Mouse (Mus musculus): ENCODE measurements around the gene Ier5. TPM values are rescaled to one million over a fixed set of nuclear protein-coding genes. Genes with fewer than 3 reads are reported as not detected.
A peak's percentile ranks its signal among the peaks of the same experiment; 100 is the strongest.

The Ier5 gene
- polyA plus RNA-seq, 1 experiment from 2014 or later = 4.4 TPM

DNA sequence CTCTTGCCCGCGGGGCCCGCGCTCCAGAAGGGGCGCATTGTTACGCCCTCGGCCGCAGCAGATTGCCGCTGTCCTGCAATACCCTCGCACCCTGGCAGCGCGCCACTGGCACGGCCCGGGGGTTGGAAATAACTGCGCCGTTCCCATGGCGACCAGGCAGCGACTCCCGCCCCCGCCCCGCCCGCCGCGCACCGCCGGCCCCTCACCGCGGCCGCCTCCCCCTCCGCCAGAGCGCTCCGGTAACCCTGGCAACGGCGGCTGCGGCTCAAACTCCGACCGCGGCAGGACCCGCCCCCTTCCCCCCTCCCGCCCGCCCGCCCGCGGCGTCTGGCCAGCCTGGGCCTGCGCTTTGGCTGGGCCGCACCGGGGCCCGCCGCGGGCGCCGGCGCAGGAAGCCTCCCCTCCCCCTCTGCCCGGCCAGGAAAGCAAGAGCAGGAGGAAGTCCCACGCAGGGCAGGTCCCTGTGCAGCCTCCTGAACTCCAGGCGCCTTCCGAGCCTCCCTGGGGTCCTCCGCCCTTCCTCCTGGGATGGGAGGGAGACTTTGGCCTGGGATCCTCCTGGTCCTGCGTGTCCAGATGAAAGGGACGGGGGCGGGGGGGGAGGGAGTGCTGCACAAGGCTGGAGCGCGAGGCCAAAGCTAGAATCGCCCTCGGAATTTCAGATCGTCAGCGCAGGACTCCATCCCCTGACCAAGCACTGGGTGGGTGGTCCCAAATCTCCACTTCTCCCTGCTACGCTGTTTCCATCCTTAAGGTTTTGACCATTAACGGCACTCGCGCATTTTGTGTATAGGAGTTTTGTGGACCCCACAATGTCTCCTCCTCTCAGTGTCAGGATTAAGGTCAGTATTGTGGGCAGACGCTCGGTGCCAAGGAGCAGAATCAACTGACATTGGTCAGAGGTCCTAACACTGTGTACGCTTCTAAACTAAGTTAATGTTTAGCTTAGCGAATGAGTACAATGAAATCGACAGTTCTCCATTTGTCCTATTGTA lies 15.9 kb downstream of the Ier5 start:
- ATAC-seq (ENCODE audit: low FRiP score, low TSS enrichment) = peak; percentile 94

DNA sequence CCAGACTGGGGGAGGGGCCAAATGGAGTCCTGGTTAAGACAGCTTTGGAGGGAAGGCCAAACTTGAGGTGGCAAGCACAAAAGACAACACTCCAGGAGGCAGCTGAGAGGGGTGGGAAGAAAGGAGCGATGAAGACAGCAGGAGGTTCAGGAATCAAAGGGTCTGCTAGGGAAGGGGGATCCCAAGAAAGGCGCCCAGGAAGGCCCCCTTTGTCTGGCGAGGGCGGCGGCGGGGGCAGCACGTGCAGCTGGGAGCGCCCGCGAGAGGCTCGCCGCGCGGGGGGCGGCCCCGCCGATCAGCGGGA lies 16.5 kb downstream of the Ier5 start:
- peak overlapping the region; percentile 53 for H3K4me3 ChIP-seq (ENCODE audit: low read length)
- H3K36me3 ChIP-seq (ENCODE audit: insufficient read depth, low read length) = no peaks in the 10 kb centered on the region
- peak overlapping the region; percentile 82 for H3K9ac ChIP-seq (replicated peaks; ENCODE audit: low read length)
- ATAC-seq (ENCODE audit: low FRiP score, low TSS enrichment) = peak; percentile 25
- H3K4me2 ChIP-seq (replicated peaks; ENCODE audit: low read depth, low read length) = peak overlapping the region; percentile 82
- H3K9me3 ChIP-seq (ENCODE audit: low read length) = no peaks in the 10 kb centered on the region
- H3K4me1 ChIP-seq (ENCODE audit: insufficient read depth, low read length) = peaks cover 61% of the 10 kb centered on the region
- peak overlapping the region; percentile 98 for H3K27ac ChIP-seq (ENCODE audit: low read length)
- no peaks in the 10 kb centered on the region for H3K27me3 ChIP-seq (ENCODE audit: insufficient read depth, low read length)
- 0% methylated on average over 4 of the region's 18 CpGs for WGBS

More for the DNA sequence above, 15.9 kb downstream of the Ier5 start:
- peak overlapping the region; percentile 82 for H3K9ac ChIP-seq (replicated peaks; ENCODE audit: low read length)
- 2% methylated on average over 36 of the region's 77 CpGs for WGBS
- H3K4me2 ChIP-seq (replicated peaks; ENCODE audit: low read depth, low read length) = peak overlapping the region; percentile 82
- H3K4me1 ChIP-seq (ENCODE audit: insufficient read depth, low read length) = peaks cover 55% of the 10 kb centered on the region
- no peaks in the 10 kb centered on the region for H3K27me3 ChIP-seq (ENCODE audit: insufficient read depth, low read length)
- no peaks in the 10 kb centered on the region for H3K36me3 ChIP-seq (ENCODE audit: insufficient read depth, low read length)
- H3K4me3 ChIP-seq (ENCODE audit: low read length) = peak overlapping the region; percentile 53
- H3K9me3 ChIP-seq (ENCODE audit: low read length) = no peaks in the 10 kb centered on the region
- peak overlapping the region; percentile 98 for H3K27ac ChIP-seq (ENCODE audit: low read length)

GRCm38 (mm10) chr1:155082158-155082964 lies 17.1 kb downstream of the Ier5 start:
- peak overlapping the region; percentile 98 for H3K27ac ChIP-seq (ENCODE audit: low read length)
- no peak for ATAC-seq (ENCODE audit: low FRiP score, low TSS enrichment)
- no peaks in the 10 kb centered on the region for H3K27me3 ChIP-seq (ENCODE audit: insufficient read depth, low read length)
- H3K4me3 ChIP-seq (ENCODE audit: low read length) = peak overlapping the region; percentile 53
- peak overlapping the region; percentile 82 for H3K4me2 ChIP-seq (replicated peaks; ENCODE audit: low read depth, low read length)
- H3K9ac ChIP-seq (replicated peaks; ENCODE audit: low read length) = peak overlapping the region; percentile 82
- H3K4me1 ChIP-seq (ENCODE audit: insufficient read depth, low read length) = peaks cover 62% of the 10 kb centered on the region
- H3K36me3 ChIP-seq (ENCODE audit: insufficient read depth, low read length) = no peaks in the 10 kb centered on the region
- WGBS = 12% methylated on average over 11 of the region's 11 CpGs
- no peaks in the 10 kb centered on the region for H3K9me3 ChIP-seq (ENCODE audit: low read length)

DNA sequence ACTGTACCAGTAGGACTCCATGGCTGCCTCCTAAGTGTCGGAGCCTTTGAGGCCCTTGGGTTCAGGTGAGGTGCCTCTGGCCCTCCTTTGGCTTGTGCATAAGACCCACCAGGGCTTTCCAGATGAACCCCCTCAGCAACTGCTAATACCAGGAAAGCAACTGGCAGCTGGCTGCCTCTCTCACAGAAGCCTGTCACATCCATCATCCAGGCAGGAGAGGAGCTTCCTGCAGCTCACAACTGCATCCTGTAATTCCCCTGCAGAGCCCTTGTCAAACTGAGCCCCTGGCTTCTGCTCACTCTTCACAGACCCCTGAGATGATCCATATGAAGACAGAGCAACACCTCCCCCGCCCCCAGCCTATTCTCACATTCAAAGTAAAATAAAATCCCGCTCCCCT lies 21.8 kb downstream of the Ier5 start:
- no peak overlapping the region for H3K4me2 ChIP-seq (replicated peaks; ENCODE audit: low read depth, low read length)
- no peak overlapping the region for H3K9ac ChIP-seq (replicated peaks; ENCODE audit: low read length)
- 42% methylated on average over 3 of the region's 3 CpGs for WGBS
- H3K27ac ChIP-seq (ENCODE audit: low read length) = peak overlapping the region; percentile 16; the same call in 1 of the 2 replicates
- no peak overlapping the region for H3K4me3 ChIP-seq (ENCODE audit: low read length)
- H3K27me3 ChIP-seq (ENCODE audit: insufficient read depth, low read length) = no peaks in the 10 kb centered on the region
- ATAC-seq (ENCODE audit: low FRiP score, low TSS enrichment) = peak; percentile 35; the same call in 1 of the 2 replicates
- no peaks in the 10 kb centered on the region for H3K9me3 ChIP-seq (ENCODE audit: low read length)
- peaks cover 39% of the 10 kb centered on the region for H3K4me1 ChIP-seq (ENCODE audit: insufficient read depth, low read length)
- no peaks in the 10 kb centered on the region for H3K36me3 ChIP-seq (ENCODE audit: insufficient read depth, low read length)

DNA sequence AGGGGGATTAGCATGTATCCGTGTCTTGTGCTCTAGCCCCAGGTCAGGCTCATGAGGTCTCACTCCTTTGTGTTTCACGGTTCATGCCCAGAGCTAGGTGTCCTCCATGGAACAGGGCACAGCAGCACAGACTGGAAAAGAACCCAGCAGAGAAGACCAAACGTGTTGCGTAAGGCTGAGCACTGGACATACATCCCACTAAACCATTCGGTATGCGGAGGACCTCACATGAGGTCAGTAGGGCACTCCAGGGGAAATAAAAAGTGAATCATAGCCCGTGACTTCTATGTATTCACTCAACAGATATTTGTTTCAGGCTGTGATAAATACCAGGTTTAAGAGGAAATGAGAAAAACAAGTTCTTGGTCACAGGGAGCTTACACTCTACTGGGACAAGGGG lies 23.6 kb downstream of the Ier5 start:
- WGBS = 73% methylated on average over 7 of the region's 7 CpGs

GRCm38 (mm10) chr1:155074856-155075255 lies 24.6 kb downstream of the Ier5 start:
- H3K4me2 ChIP-seq (replicated peaks; ENCODE audit: low read depth, low read length) = no peak overlapping the region
- 62% methylated on average over 7 of the region's 7 CpGs for WGBS
- peaks cover 46% of the 10 kb centered on the region for H3K4me1 ChIP-seq (ENCODE audit: insufficient read depth, low read length)
- no peaks in the 10 kb centered on the region for H3K9me3 ChIP-seq (ENCODE audit: low read length)
- H3K27ac ChIP-seq (ENCODE audit: low read length) = no peak overlapping the region; the same call in 1 of the 2 replicates
- H3K9ac ChIP-seq (replicated peaks; ENCODE audit: low read length) = no peak overlapping the region
- H3K36me3 ChIP-seq (ENCODE audit: insufficient read depth, low read length) = no peaks in the 10 kb centered on the region
- no peaks in the 10 kb centered on the region for H3K27me3 ChIP-seq (ENCODE audit: insufficient read depth, low read length)
- no peak for ATAC-seq (ENCODE audit: low FRiP score, low TSS enrichment)
- no peak overlapping the region for H3K4me3 ChIP-seq (ENCODE audit: low read length)

More for the DNA sequence above, 23.6 kb downstream of the Ier5 start:
- H3K4me1 ChIP-seq (ENCODE audit: insufficient read depth, low read length) = peaks cover 43% of the 10 kb centered on the region
- no peak for ATAC-seq (ENCODE audit: low FRiP score, low TSS enrichment)
- H3K4me2 ChIP-seq (replicated peaks; ENCODE audit: low read depth, low read length) = no peak overlapping the region
- H3K4me3 ChIP-seq (ENCODE audit: low read length) = no peak overlapping the region
- H3K27me3 ChIP-seq (ENCODE audit: insufficient read depth, low read length) = no peaks in the 10 kb centered on the region
- no peak overlapping the region for H3K9ac ChIP-seq (replicated peaks; ENCODE audit: low read length)
- H3K27ac ChIP-seq (ENCODE audit: low read length) = no peak overlapping the region
- H3K9me3 ChIP-seq (ENCODE audit: low read length) = no peaks in the 10 kb centered on the region
- no peaks in the 10 kb centered on the region for H3K36me3 ChIP-seq (ENCODE audit: insufficient read depth, low read length)

- Histone ChIP-seq H3K4me2 (replicated peaks; ENCODE audit: low read depth, low read length) (no peak overlapping the region), H3K27me3 (ENCODE audit: insufficient read depth, low read length) (no peaks in the 10 kb centered on the region), H3K4me3 (ENCODE audit: low read length) (no peak overlapping the region), H3K27ac (ENCODE audit: low read length) (no peak overlapping the region), H3K36me3 (ENCODE audit: insufficient read depth, low read length) (no peaks in the 10 kb centered on the region), H3K4me1 (ENCODE audit: insufficient read depth, low read length) (peaks cover 46% of the 10 kb centered on the region), H3K9ac (replicated peaks; ENCODE audit: low read length) (no peak overlapping the region), H3K9me3 (ENCODE audit: low read length) (no peaks in the 10 kb centered on the region)
- 77% methylated on average over 6 of the region's 6 CpGs for WGBS
- ATAC-seq (ENCODE audit: low FRiP score, low TSS enrichment) = no peak
These were observed 25.5 kb downstream of the Ier5 start for GRCm38 (mm10) chr1:155073905-155074304.

DNA sequence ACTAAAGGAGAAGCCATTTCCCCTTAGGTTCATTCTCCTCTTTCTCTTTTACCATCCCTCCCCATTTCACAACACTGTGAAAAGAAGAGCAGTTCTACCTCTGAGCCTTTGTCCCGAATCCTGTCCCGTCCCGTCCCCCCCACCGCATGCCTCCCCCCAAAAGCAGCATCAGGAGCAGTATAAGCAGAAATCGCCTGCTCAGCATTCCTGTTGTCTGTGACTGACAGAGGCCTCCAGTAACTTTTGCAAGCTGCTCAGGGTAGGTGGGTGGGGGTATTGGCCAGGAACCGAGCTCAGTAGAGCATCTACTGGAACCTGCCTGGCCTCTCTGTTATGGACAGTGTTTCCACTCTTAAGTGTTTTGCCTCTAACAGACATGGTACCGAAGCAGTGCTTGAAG lies 26.3 kb downstream of the Ier5 start:
- ATAC-seq (ENCODE audit: low FRiP score, low TSS enrichment) = no peak

DNA sequence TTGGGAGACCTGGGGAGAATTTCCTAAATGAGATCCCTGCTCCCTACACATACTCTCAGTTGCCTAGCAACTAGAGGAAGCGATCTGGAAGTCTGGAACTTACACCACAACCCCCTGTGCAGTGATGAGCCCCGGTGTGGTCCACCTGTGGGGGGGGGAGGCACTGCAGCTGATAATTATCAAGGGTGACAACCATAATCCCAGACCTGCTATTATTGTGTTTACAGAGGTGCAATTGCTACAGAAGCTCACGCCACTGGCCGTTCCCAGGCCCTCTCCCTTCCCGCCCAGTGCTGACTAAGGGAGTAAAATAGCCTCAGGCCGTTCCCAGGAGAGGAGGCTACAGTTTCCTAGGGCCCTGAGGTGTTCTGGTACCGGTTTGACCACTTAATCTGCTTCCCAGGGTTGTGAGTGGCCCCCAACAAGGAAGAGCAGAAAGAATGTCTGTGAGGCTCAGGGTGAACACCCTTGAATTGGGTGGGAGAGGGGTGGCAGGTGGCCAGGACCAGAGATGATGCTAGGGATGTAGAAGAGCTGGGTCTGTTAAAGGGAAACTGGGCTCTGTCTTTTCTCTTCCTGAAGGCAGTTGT lies 28.1 kb downstream of the Ier5 start:
- no peak for ATAC-seq (ENCODE audit: low FRiP score, low TSS enrichment)
- no peaks in the 10 kb centered on the region for H3K36me3 ChIP-seq (ENCODE audit: insufficient read depth, low read length)
- H3K4me2 ChIP-seq (replicated peaks; ENCODE audit: low read depth, low read length) = no peak overlapping the region
- WGBS = 30% methylated on average over 7 of the region's 7 CpGs
- no peaks in the 10 kb centered on the region for H3K9me3 ChIP-seq (ENCODE audit: low read length)
- H3K27me3 ChIP-seq (ENCODE audit: insufficient read depth, low read length) = no peaks in the 10 kb centered on the region
- no peak overlapping the region for H3K9ac ChIP-seq (replicated peaks; ENCODE audit: low read length)
- H3K4me1 ChIP-seq (ENCODE audit: insufficient read depth, low read length) = peaks cover 32% of the 10 kb centered on the region
- no peak overlapping the region for H3K4me3 ChIP-seq (ENCODE audit: low read length)
- no peak overlapping the region for H3K27ac ChIP-seq (ENCODE audit: low read length)

More for the DNA sequence above, 26.3 kb downstream of the Ier5 start:
- H3K4me1 ChIP-seq (ENCODE audit: insufficient read depth, low read length) = peaks cover 41% of the 10 kb centered on the region
- 35% methylated on average over 7 of the region's 7 CpGs for WGBS
- no peaks in the 10 kb centered on the region for H3K27me3 ChIP-seq (ENCODE audit: insufficient read depth, low read length)
- H3K4me3 ChIP-seq (ENCODE audit: low read length) = no peak overlapping the region
- H3K9me3 ChIP-seq (ENCODE audit: low read length) = no peaks in the 10 kb centered on the region
- H3K27ac ChIP-seq (ENCODE audit: low read length) = no peak overlapping the region
- no peak overlapping the region for H3K9ac ChIP-seq (replicated peaks; ENCODE audit: low read length)
- no peaks in the 10 kb centered on the region for H3K36me3 ChIP-seq (ENCODE audit: insufficient read depth, low read length)
- H3K4me2 ChIP-seq (replicated peaks; ENCODE audit: low read depth, low read length) = no peak overlapping the region
